In the genomic region with DNA sequence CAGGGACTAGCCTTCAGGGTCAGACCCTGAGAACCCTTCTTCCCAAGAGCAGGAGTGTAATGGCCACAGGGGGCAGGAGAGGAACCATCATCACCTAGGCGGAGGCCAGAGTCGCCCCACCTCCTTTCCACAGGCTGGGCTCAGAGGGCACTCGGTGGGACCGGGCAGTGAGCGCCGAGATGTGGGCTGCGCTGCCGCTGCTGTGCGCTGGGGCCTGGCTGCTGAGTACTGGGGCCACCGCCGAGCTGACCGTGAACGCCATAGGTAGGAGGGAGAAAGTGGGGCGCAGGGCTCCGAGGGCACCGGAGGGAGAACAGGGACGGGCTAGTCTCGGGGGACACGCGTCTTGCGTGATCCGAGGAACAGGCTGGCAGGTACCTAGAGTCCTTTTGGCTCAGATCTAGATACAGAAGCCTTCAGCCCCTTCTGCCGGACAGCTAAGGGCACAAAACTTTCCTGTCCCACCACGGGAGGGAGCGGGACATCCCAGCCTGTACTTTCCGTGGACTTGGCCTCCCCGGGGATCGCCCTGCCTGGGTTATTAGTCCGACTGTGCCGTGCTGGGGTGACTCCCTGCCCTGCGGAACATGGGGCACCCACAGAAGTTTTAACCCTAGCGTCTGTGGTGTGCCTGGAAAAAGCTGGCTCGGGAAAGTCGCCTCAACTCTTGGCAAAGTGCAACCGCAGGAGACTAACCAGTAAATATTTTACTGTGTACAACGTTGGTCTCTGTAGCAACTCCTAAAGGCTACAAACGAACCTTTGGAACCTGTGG, we compare ENCODE assay signal across 1 mouse cellular context.
A peak's percentile ranks its signal among the peaks of the same experiment; 100 is the strongest.
TF ChIP-seq lines count a peak whose summit lies in the region.

No protein-coding gene starts in this region.

TF ChIP-seq in CH12.LX, 34 proteins besides CTCF, POLR2A, EP300 and RAD21 (continued from another document):
- no peak for TF ChIP-seq ETS1 (conservative IDR thresholded peaks at IDR 0.05; ENCODE audit: low read depth, low read length)
- TF ChIP-seq IRF4 (IDR thresholded peaks at IDR 0.05; ENCODE audit: low read depth, low read length), result no peak
- no peak for TF ChIP-seq GABPA (IDR thresholded peaks at IDR 0.05; ENCODE audit: insufficient replicate concordance, low read depth, low read length)
- no peak for TF ChIP-seq HCFC1 (IDR thresholded peaks at IDR 0.05; ENCODE audit: low read depth, low read length)
- no peak for TF ChIP-seq ZNF384 (IDR thresholded peaks at IDR 0.05; ENCODE audit: low read depth, low read length)
- TF ChIP-seq MAFK (IDR thresholded peaks at IDR 0.05; ENCODE audit: insufficient replicate concordance, low read length), result no peak
- no peak for TF ChIP-seq USF2 (conservative IDR thresholded peaks at IDR 0.05; ENCODE audit: low read depth, low read length)
- no peak for TF ChIP-seq ZKSCAN1 (IDR thresholded peaks at IDR 0.05; ENCODE audit: borderline replicate concordance, low read depth, low read length)
- no peak for TF ChIP-seq MEF2A (IDR thresholded peaks at IDR 0.05; ENCODE audit: borderline replicate concordance, low read depth, low read length)
- no peak for TF ChIP-seq MAX (IDR thresholded peaks at IDR 0.05; ENCODE audit: low read length)
- TF ChIP-seq E2F4 (IDR thresholded peaks at IDR 0.05; ENCODE audit: insufficient replicate concordance, low read depth, low read length), result no peak
- no peak for TF ChIP-seq MYC (IDR thresholded peaks at IDR 0.05; ENCODE audit: low read depth, low read length)
- TF ChIP-seq MAZ (IDR thresholded peaks at IDR 0.05; ENCODE audit: low read depth, low read length), result no peak
- peak; percentile 21 for TF ChIP-seq SMC3 (IDR thresholded peaks at IDR 0.05; ENCODE audit: low read depth, low read length)
- TF ChIP-seq ZMIZ1 (IDR thresholded peaks at IDR 0.05; ENCODE audit: low read depth, low read length), result no peak
- no peak for TF ChIP-seq ELF1 (IDR thresholded peaks at IDR 0.05; ENCODE audit: low read depth, low read length)
- 0 out of 2 replicates have a peak, but pooled peaks have one; percentile 43 for TF ChIP-seq TCF12 (IDR thresholded peaks at IDR 0.05; ENCODE audit: low read depth, low read length)
- TF ChIP-seq ZC3H11A (IDR thresholded peaks at IDR 0.05; ENCODE audit: low read depth, low read length), result no peak
- TF ChIP-seq USF1 (IDR thresholded peaks at IDR 0.05; ENCODE audit: low read depth, low read length), result no peak
